Mouse (Mus musculus): ENCODE measurements around the gene Wfikkn1. TPM values are rescaled to one million over a fixed set of nuclear protein-coding genes. Genes with fewer than 3 reads are reported as not detected.

The Wfikkn1 gene
- polyA plus RNA-seq, 1 experiment from 2014 or later: 0.45 TPM

- peaks cover 32% of the 10 kb centered on the region for H3K36me3 ChIP-seq (ENCODE audit: control insufficient read depth, insufficient read depth, low read length)
- no peak for ATAC-seq
Measured at GRCm38 (mm10) chr17:25837533-25837932, 43.1 kb downstream of the Wfikkn1 start.

GRCm38 (mm10) chr17:25837076-25837410, 43.6 kb downstream of the Wfikkn1 start, which contains the start of gene Rhbdl1:
TSS of gene Rhbdl1 (minus strand) at chr17:25837295.
- H3K36me3 ChIP-seq (ENCODE audit: control insufficient read depth, insufficient read depth, low read length): peaks cover 30% of the 10 kb centered on the region
- WGBS: under 1% methylated on average over 29 of the region's 29 CpGs
- peaks cover 46% of the 10 kb centered on the region for H3K4me1 ChIP-seq (ENCODE audit: control insufficient read depth, insufficient read depth, low read length)
- peak; percentile 37 for ATAC-seq
- peak within 1 kb of the TSS; percentile 81 for H3K9ac ChIP-seq (ENCODE audit: low read depth, low read length)
- H3K4me2 ChIP-seq (ENCODE audit: low read length): peak within 1 kb of the TSS; percentile 71
- peak within 1 kb of the TSS; percentile 86 for H3K27ac ChIP-seq (ENCODE audit: low read length)
- no peaks in the 10 kb centered on the region for H3K9me3 ChIP-seq (replicated peaks; ENCODE audit: control insufficient read depth, low read length, poor library complexity, severe bottlenecking)
- H3K27me3 ChIP-seq (ENCODE audit: control insufficient read depth, insufficient read depth, low read depth, low read length): no peaks in the 10 kb centered on the region
- H3K4me3 ChIP-seq (ENCODE audit: low read depth, low read length): peak within 1 kb of the TSS; percentile 56

More at GRCm38 (mm10) chr17:25837533-25837932, 43.1 kb downstream of the Wfikkn1 start:
- peaks cover 43% of the 10 kb centered on the region for H3K4me1 ChIP-seq (ENCODE audit: control insufficient read depth, insufficient read depth, low read length)
- no peaks in the 10 kb centered on the region for H3K27me3 ChIP-seq (ENCODE audit: control insufficient read depth, insufficient read depth, low read depth, low read length)
- H3K9ac ChIP-seq (ENCODE audit: low read depth, low read length): peak overlapping the region; percentile 81; the same call in 1 of the 2 replicates
- H3K9me3 ChIP-seq (replicated peaks; ENCODE audit: control insufficient read depth, low read length, poor library complexity, severe bottlenecking): no peaks in the 10 kb centered on the region
- whole genome bisulfite sequencing: 16% methylated on average over 3 of the region's 3 CpGs
- H3K4me2 ChIP-seq (ENCODE audit: low read length): peak overlapping the region; percentile 71
- no peak overlapping the region; the same call in 1 of the 2 replicates for H3K4me3 ChIP-seq (ENCODE audit: low read depth, low read length)
- peak overlapping the region; percentile 86 for H3K27ac ChIP-seq (ENCODE audit: low read length)

- 23% methylated on average over 22 of the region's 23 CpGs for WGBS
- Histone ChIP-seq H3K4me1 (ENCODE audit: control insufficient read depth, insufficient read depth, low read length) (peaks cover 51% of the 10 kb centered on the region), H3K36me3 (ENCODE audit: control insufficient read depth, insufficient read depth, low read length) (peaks cover 30% of the 10 kb centered on the region), H3K27me3 (ENCODE audit: control insufficient read depth, insufficient read depth, low read depth, low read length) (no peaks in the 10 kb centered on the region), H3K9me3 (replicated peaks; ENCODE audit: control insufficient read depth, low read length, poor library complexity, severe bottlenecking) (no peaks in the 10 kb centered on the region), H3K4me3 (ENCODE audit: low read depth, low read length) (peak overlapping the region; percentile 56), H3K4me2 (ENCODE audit: low read length) (peak overlapping the region; percentile 71), H3K9ac (ENCODE audit: low read depth, low read length) (peak overlapping the region; percentile 81), H3K27ac (ENCODE audit: low read length) (peak overlapping the region; percentile 86)
- ATAC-seq: no peak
Measured at GRCm38 (mm10) chr17:25836397-25837075, 44.1 kb downstream of the Wfikkn1 start.

GRCm38 (mm10) chr17:25835816-25836215, 44.8 kb downstream of the Wfikkn1 start:
- peaks cover 30% of the 10 kb centered on the region for H3K36me3 ChIP-seq (ENCODE audit: control insufficient read depth, insufficient read depth, low read length)
- no peak overlapping the region for H3K4me3 ChIP-seq (ENCODE audit: low read depth, low read length)
- ATAC-seq: no peak
- WGBS: 93% methylated on average over 16 of the region's 16 CpGs
- H3K9me3 ChIP-seq (replicated peaks; ENCODE audit: control insufficient read depth, low read length, poor library complexity, severe bottlenecking): no peaks in the 10 kb centered on the region
- H3K27me3 ChIP-seq (ENCODE audit: control insufficient read depth, insufficient read depth, low read depth, low read length): no peaks in the 10 kb centered on the region
- peak overlapping the region; percentile 81; the same call in 1 of the 2 replicates for H3K9ac ChIP-seq (ENCODE audit: low read depth, low read length)
- H3K4me1 ChIP-seq (ENCODE audit: control insufficient read depth, insufficient read depth, low read length): peaks cover 58% of the 10 kb centered on the region
- peak overlapping the region; percentile 71 for H3K4me2 ChIP-seq (ENCODE audit: low read length)
- H3K27ac ChIP-seq (ENCODE audit: low read length): no peak overlapping the region

GRCm38 (mm10) chr17:25835301-25835700, 45.4 kb downstream of the Wfikkn1 start:
- Histone ChIP-seq H3K4me1 (ENCODE audit: control insufficient read depth, insufficient read depth, low read length) (peaks cover 62% of the 10 kb centered on the region), H3K36me3 (ENCODE audit: control insufficient read depth, insufficient read depth, low read length) (peaks cover 30% of the 10 kb centered on the region), H3K9me3 (replicated peaks; ENCODE audit: control insufficient read depth, low read length, poor library complexity, severe bottlenecking) (no peaks in the 10 kb centered on the region), H3K4me2 (ENCODE audit: low read length) (peak overlapping the region; percentile 91), H3K27me3 (ENCODE audit: control insufficient read depth, insufficient read depth, low read depth, low read length) (no peaks in the 10 kb centered on the region), H3K4me3 (ENCODE audit: low read depth, low read length) (no peak overlapping the region), H3K27ac (ENCODE audit: low read length) (no peak overlapping the region), H3K9ac (ENCODE audit: low read depth, low read length) (no peak overlapping the region)
- 97% methylated on average over 7 of the region's 7 CpGs for WGBS
- no peak for ATAC-seq

- no peaks in the 10 kb centered on the region for H3K27me3 ChIP-seq (ENCODE audit: control insufficient read depth, insufficient read depth, low read depth, low read length)
- H3K9ac ChIP-seq (ENCODE audit: low read depth, low read length): peak overlapping the region; percentile 84; the same call in 1 of the 2 replicates
- peak overlapping the region; percentile 91 for H3K4me2 ChIP-seq (ENCODE audit: low read length)
- WGBS: 90% methylated on average over 12 of the region's 12 CpGs
- H3K4me3 ChIP-seq (ENCODE audit: low read depth, low read length): peak overlapping the region; percentile 4; the same call in 1 of the 2 replicates
- no peak for ATAC-seq
- peaks cover 67% of the 10 kb centered on the region for H3K4me1 ChIP-seq (ENCODE audit: control insufficient read depth, insufficient read depth, low read length)
- H3K27ac ChIP-seq (ENCODE audit: low read length): no peak overlapping the region
- H3K36me3 ChIP-seq (ENCODE audit: control insufficient read depth, insufficient read depth, low read length): peaks cover 28% of the 10 kb centered on the region
- H3K9me3 ChIP-seq (replicated peaks; ENCODE audit: control insufficient read depth, low read length, poor library complexity, severe bottlenecking): no peaks in the 10 kb centered on the region
Measured at GRCm38 (mm10) chr17:25834595-25835222, 45.9 kb downstream of the Wfikkn1 start.

- H3K27me3 ChIP-seq (ENCODE audit: control insufficient read depth, insufficient read depth, low read depth, low read length): no peaks in the 10 kb centered on the region
- 61% methylated on average over 6 of the region's 6 CpGs for WGBS
- no peaks in the 10 kb centered on the region for H3K9me3 ChIP-seq (replicated peaks; ENCODE audit: control insufficient read depth, low read length, poor library complexity, severe bottlenecking)
- H3K9ac ChIP-seq (ENCODE audit: low read depth, low read length): peak overlapping the region; percentile 84
- peaks cover 70% of the 10 kb centered on the region for H3K4me1 ChIP-seq (ENCODE audit: control insufficient read depth, insufficient read depth, low read length)
- peak overlapping the region; percentile 97 for H3K27ac ChIP-seq (ENCODE audit: low read length)
- peak overlapping the region; percentile 78 for H3K4me3 ChIP-seq (ENCODE audit: low read depth, low read length)
- H3K4me2 ChIP-seq (ENCODE audit: low read length): peak overlapping the region; percentile 91
- H3K36me3 ChIP-seq (ENCODE audit: control insufficient read depth, insufficient read depth, low read length): peaks cover 24% of the 10 kb centered on the region
- no peak for ATAC-seq
Measured at GRCm38 (mm10) chr17:25833961-25834594, 46.6 kb downstream of the Wfikkn1 start.

- no peaks in the 10 kb centered on the region for H3K9me3 ChIP-seq (replicated peaks; ENCODE audit: control insufficient read depth, low read length, poor library complexity, severe bottlenecking)
- H3K4me3 ChIP-seq (ENCODE audit: low read depth, low read length): peak within 1 kb of the TSS; percentile 78
- peaks cover 72% of the 10 kb centered on the region for H3K4me1 ChIP-seq (ENCODE audit: control insufficient read depth, insufficient read depth, low read length)
- H3K4me2 ChIP-seq (ENCODE audit: low read length): peak within 1 kb of the TSS; percentile 91
- peaks cover 20% of the 10 kb centered on the region for H3K36me3 ChIP-seq (ENCODE audit: control insufficient read depth, insufficient read depth, low read length)
- H3K27me3 ChIP-seq (ENCODE audit: control insufficient read depth, insufficient read depth, low read depth, low read length): no peaks in the 10 kb centered on the region
- peak within 1 kb of the TSS; percentile 84 for H3K9ac ChIP-seq (ENCODE audit: low read depth, low read length)
- under 1% methylated on average over 24 of the region's 24 CpGs for WGBS
- H3K27ac ChIP-seq (ENCODE audit: low read length): peak within 1 kb of the TSS; percentile 97
- peak; percentile 36 for ATAC-seq
Measured at GRCm38 (mm10) chr17:25833291-25833663, 47.4 kb downstream of the Wfikkn1 start, which contains the start of gene Stub1. TSS of gene Stub1 (minus strand) at chr17:25833404.
